Mouse (Mus musculus) intestine, postnatal 0 days (tissue): ENCODE measurements at regions not wholly inside any gene's neighbourhood (a gene's known extent, or its start where the extent isn't known, plus 50 kb on each side); places are given as distances from the start of the nearest gene placed in this dataset.

ENCODE experiments used
- ATAC-seq: fragments of 200-750 bp; cut with Nextera tagmentation; 2 replicates; pipeline ENCODE4 v1.8.0; 2017; ENCODE audit warnings: mild to moderate bottlenecking, moderate TSS enrichment, moderate library complexity
- H3K27ac ChIP-seq: fragments of 300-500 bp; sonication (generic); 2 replicates; pipeline ENCODE4 v1.5.1; 2014; ENCODE audit warnings: mild to moderate bottlenecking, low read depth, low read length, moderate library complexity
- H3K27me3 ChIP-seq: fragments of 300-500 bp; sonication (generic); replicated peaks from 2 replicates; pipeline ENCODE4 v1.6.1; 2014; ENCODE audit warnings: low read length, mixed read lengths; ENCODE audit not compliant: control insufficient read depth, insufficient read depth
- H3K36me3 ChIP-seq: fragments of 300-500 bp; sonication (generic); 2 replicates; pipeline ENCODE4 v1.6.1; 2014; ENCODE audit warnings: mild to moderate bottlenecking, moderate library complexity; ENCODE audit not compliant: control insufficient read depth, insufficient read depth
- H3K4me1 ChIP-seq: fragments of 300-500 bp; sonication (generic); replicated peaks from 2 replicates; pipeline ENCODE4 v1.6.1; 2014; ENCODE audit warnings: antibody characterized with exemption, low read length, mixed read lengths; ENCODE audit not compliant: control insufficient read depth, insufficient read depth
- H3K4me2 ChIP-seq: fragments of 300-500 bp; sonication (generic); replicated peaks from 2 replicates; pipeline ENCODE4 v1.6.1; 2014; ENCODE audit warnings: low read depth, mild to moderate bottlenecking, moderate library complexity
- H3K4me3 ChIP-seq: fragments of 300-500 bp; sonication (generic); 2 replicates; pipeline ENCODE4 v1.5.1; 2014; ENCODE audit warnings: low read depth, low read length
- H3K9ac ChIP-seq: fragments of 300-500 bp; sonication (generic); 2 replicates; pipeline ENCODE4 v1.6.1; 2014; ENCODE audit warnings: mild to moderate bottlenecking, low read depth, low read length
- H3K9me3 ChIP-seq: fragments of 300-500 bp; sonication (generic); 2 replicates; pipeline ENCODE4 v1.6.1; 2016; ENCODE audit warnings: mixed run types; ENCODE audit not compliant: control insufficient read depth
- CTCF ChIP-seq: sonication (generic); IDR thresholded peaks from 2 replicates; pipeline ENCODE4 v1.5.1; 2016; ENCODE audit warnings: low read depth, mild to moderate bottlenecking, control low read depth, antibody characterized with exemption, moderate library complexity
- WGBS: fragments of 180-500 bp; shearing (Covaris S2); extraction: QIAGEN DNeasy Blood & Tissue Kit; methylation state at CpG from one replicate; pipeline ENCODE4 v1.1.7; 2014; 5-methylcytosine and 5-hydroxymethylcytosine counted together

GRCm38 (mm10) chr13:111373281-111373680 lies 116.6 kb downstream of the Gpbp1 start:
- no peaks in the 10 kb centered on the region for H3K27me3 ChIP-seq
- TF ChIP-seq CTCF: no peak
- H3K4me1 ChIP-seq: no peaks in the 10 kb centered on the region
- H3K9ac ChIP-seq: no peak overlapping the region
- H3K4me2 ChIP-seq: no peak overlapping the region
- no peaks in the 10 kb centered on the region for H3K36me3 ChIP-seq
- 61% methylated on average over 6 of the region's 6 CpGs for WGBS
- H3K27ac ChIP-seq: no peak overlapping the region
- ATAC-seq: no peak
- H3K4me3 ChIP-seq: no peak overlapping the region
- H3K9me3 ChIP-seq: no peaks in the 10 kb centered on the region

GRCm38 (mm10) chr13:111373801-111374200 lies 116.1 kb downstream of the Gpbp1 start:
- Histone ChIP-seq H3K9ac (no peak overlapping the region), H3K4me1 (no peaks in the 10 kb centered on the region), H3K27ac (no peak overlapping the region), H3K27me3 (no peaks in the 10 kb centered on the region), H3K4me2 (no peak overlapping the region), H3K4me3 (no peak overlapping the region), H3K9me3 (no peaks in the 10 kb centered on the region), H3K36me3 (no peaks in the 10 kb centered on the region)
- WGBS: 73% methylated on average over 1 of the region's 1 CpGs
- no peak for ATAC-seq
- no peak for TF ChIP-seq CTCF
